In the genomic region with DNA sequence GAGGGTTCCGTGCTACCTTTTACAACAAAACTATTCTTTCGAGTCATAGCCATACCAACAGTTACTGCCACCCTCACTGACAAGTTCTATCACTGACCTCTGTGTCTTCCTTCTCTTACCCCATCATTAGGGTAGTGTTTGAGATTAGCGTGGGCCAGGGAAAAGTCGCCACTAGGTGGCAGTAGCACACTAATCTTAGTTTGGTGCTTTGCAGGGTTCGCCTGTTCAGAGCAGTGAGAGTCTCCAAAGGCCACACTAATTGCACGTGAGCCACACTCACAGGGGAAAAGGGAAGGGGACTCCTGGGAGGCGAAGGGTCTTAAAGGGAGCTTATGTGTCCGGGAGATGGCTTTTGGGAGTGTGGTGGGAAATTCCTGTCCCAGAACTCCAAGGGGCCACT, we compare ENCODE assay signal across 8 mouse cellular contexts. TPM values are rescaled to one million over a fixed set of nuclear protein-coding genes. Genes with fewer than 3 reads are reported as not detected.
A peak's percentile ranks its signal among the peaks of the same experiment; 100 is the strongest.
DNase-seq lines count a peak whose midpoint lies in the region; ATAC-seq and TF ChIP-seq lines count a peak whose summit lies in the region.

No protein-coding gene starts in this region.

- no peak for TF ChIP-seq POLR2A in bone marrow, adult 2 months (IDR thresholded peaks at IDR 0.05; ENCODE audit: borderline replicate concordance, control insufficient read depth, low read depth, low read length)
- no peak for TF ChIP-seq POLR2A in lung, adult 2 months (IDR thresholded peaks at IDR 0.05; ENCODE audit: borderline replicate concordance, extremely low read depth, low read depth, low read length)

- no peak overlapping the region for H3K4me3 ChIP-seq in bone marrow, adult 2 months (replicated peaks; ENCODE audit: control insufficient read depth, low read depth, low read length)
- H3K4me3 ChIP-seq in embryonic facial prominence, embryonic 15.5 days (replicated peaks) = no peak overlapping the region
- no peak overlapping the region for H3K4me3 ChIP-seq in lung, adult 2 months (replicated peaks; ENCODE audit: extremely low read depth, low read depth, low read length)

- no peaks in the 10 kb centered on the region for H3K36me3 ChIP-seq in embryonic facial prominence, embryonic 15.5 days

- 11% methylated on average over 8 of the region's 8 CpGs for WGBS in bone marrow, adult 2 months
- WGBS in embryonic facial prominence, embryonic 15.5 days = 13% methylated on average over 8 of the region's 8 CpGs
- 17% methylated on average over 8 of the region's 8 CpGs for WGBS in lung, adult 2 months

- no peak overlapping the region for H3K4me2 ChIP-seq in embryonic facial prominence, embryonic 15.5 days (replicated peaks)

- H3K9me3 ChIP-seq in embryonic facial prominence, embryonic 15.5 days (replicated peaks) = no peaks in the 10 kb centered on the region

- intact Hi-C loops in heart, postnatal 14 days (cut with DNase I) = loop anchor here (1.0 kb wide), 1 partner anchor 144 kb away; no protein-coding TSS in a partner anchor

- no peak overlapping the region for H3K9ac ChIP-seq in embryonic facial prominence, embryonic 15.5 days

- DNase-seq in heart, postnatal 14 days = peak; percentile 71 to 81
- peak; percentile 85 for DNase-seq in kidney, postnatal 4 days
- peak; percentile 70 for DNase-seq in lung, adult 2 months
- peak; percentile 19 for DNase-seq in ovary, adult 18-20 months (ENCODE audit: low spot score)
- DNase-seq in thymus, adult 18-20 months = peak; percentile 31 to 33

- peak; percentile 93 for ATAC-seq in CD4-positive, CD25-positive, alpha-beta regulatory T cell, adult 4 months
- ATAC-seq in embryonic facial prominence, embryonic 15.5 days (ENCODE audit: insufficient number of reproducible peaks, low FRiP score, low TSS enrichment, low read depth) = peak; percentile 54; the same call in 1 of the 2 replicates

- no peak overlapping the region for H3K27ac ChIP-seq in bone marrow, adult 2 months (ENCODE audit: control insufficient read depth, insufficient read depth, low read depth, low read length, poor library complexity)
- no peak overlapping the region for H3K27ac ChIP-seq in embryonic facial prominence, embryonic 15.5 days (replicated peaks)

- no peaks in the 10 kb centered on the region for H3K4me1 ChIP-seq in bone marrow, adult 2 months (ENCODE audit: control insufficient read depth, insufficient read depth, low read length)
- no peaks in the 10 kb centered on the region for H3K4me1 ChIP-seq in embryonic facial prominence, embryonic 15.5 days
- H3K4me1 ChIP-seq in lung, adult 2 months (ENCODE audit: control insufficient read depth, insufficient read depth, low read length) = no peaks in the 10 kb centered on the region

- peak; percentile 75 for TF ChIP-seq CTCF in bone marrow, adult 2 months (IDR thresholded peaks at IDR 0.05; ENCODE audit: control insufficient read depth, insufficient read depth, low read length)
- TF ChIP-seq CTCF in lung, adult 2 months (IDR thresholded peaks at IDR 0.05; ENCODE audit: insufficient read depth, low read length) = peak; percentile 75

- no peaks in the 10 kb centered on the region for H3K27me3 ChIP-seq in embryonic facial prominence, embryonic 15.5 days

RNA-seq across cellular contexts. Expression of gene Scel, which starts 37.3 kb away (rescaled TPM):
- under 1 TPM in 1 of 2 experiments, not detected in 1; 0.31 TPM for polyA plus RNA-seq in CD4-positive, CD25-positive, alpha-beta regulatory T cell, adult 4 months (2017; shearing (Covaris generic))
- not detected in 2 replicates for polyA plus RNA-seq in bone marrow, adult 2 months (2011; ENCODE audit: insufficient read depth, insufficient read length, low replicate concordance, missing spikeins)
- 16.6 and 20.2 TPM in 2 replicates for polyA plus RNA-seq in embryonic facial prominence, embryonic 15.5 days (2015; fragmentation: Nextera tagmentation; extraction: Ambion mirVana)
- total RNA-seq in heart, postnatal 14 days (2021) = under 1 TPM; 0.32 to 0.41 TPM
- polyA plus RNA-seq in lung, adult 2 months (2012; rRNA removed) = 6.4 and 8.1 TPM in 2 replicates

Comparison
In these comparisons a context has a peak if more than half of its experiments do, and no peak if none do; other contexts are left out.
1. DNase-seq: peak in every context shown above with its lines; median percentile 85 in kidney, postnatal 4 days; 76 in heart, postnatal 14 days; 70 in lung, adult 2 months; 32 in thymus, adult 18-20 months; 19 in ovary, adult 18-20 months.